Mouse (Mus musculus) stomach, postnatal 0 days (tissue): ENCODE results near the gene Ttc12.

Experiments
- CTCF ChIP-seq: IDR thresholded peaks from 2 replicates; pipeline ENCODE4 v1.5.1; 2016; ENCODE audit warnings: antibody characterized with exemption, low read depth, mild to moderate bottlenecking, moderate library complexity
- EP300 ChIP-seq: optimal IDR thresholded peaks from 2 replicates; pipeline ENCODE3; 2016; ENCODE audit warnings: antibody characterized with exemption

DNA sequence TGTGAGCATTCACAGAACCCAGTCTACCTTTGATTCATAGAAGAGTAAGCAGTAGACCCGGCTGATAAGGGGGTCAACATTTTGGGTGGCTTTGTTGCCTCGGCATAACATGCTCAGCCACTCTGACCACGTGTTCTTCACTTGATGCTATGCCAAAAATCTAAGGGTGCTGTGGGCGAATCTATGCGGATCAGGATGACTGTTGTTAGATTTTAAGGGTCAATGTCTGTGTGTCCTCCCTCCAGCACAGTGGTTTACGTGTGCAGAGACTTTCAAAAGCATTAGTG is 1.6 kb upstream of the Ttc12 start:
- TF ChIP-seq CTCF: no peak
- no peak for TF ChIP-seq EP300
